30 mouse cellular contexts compared by ENCODE assay signal in the genomic region with DNA sequence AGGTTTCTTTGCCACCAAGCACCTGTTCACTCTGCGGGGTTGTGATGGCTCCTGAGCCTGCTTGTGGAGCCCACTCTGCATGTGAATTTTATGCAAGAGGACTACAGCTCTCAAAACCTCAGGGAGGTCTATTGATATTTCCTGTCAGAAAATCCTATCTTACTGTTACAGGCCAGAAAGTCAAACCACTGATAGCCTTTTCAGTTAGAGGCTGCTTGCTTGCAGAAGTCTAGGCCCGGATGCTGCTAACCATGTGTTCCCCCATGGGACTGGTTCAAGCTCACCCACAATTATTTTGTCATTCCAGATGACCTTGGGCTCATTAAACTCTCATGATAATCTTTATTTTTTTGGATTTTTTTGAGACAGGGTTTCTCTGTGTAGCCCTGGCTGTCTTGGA. TPM values are rescaled to one million over a fixed set of nuclear protein-coding genes. Genes with fewer than 3 reads are reported as not detected.
"Had no signal": no experiment of that assay in that cellular context is flagged by ENCODE, and none has a peak within 500 bp of the region (broad histone marks: within the 10 kb centered on the region; RNA-seq: fewer than 3 reads in every experiment).

No protein-coding gene starts in this region.

- H3K27me3 ChIP-seq: limb, embryonic 13.5 days; liver, embryonic 12.5 days; liver, embryonic 15.5 days; lung, embryonic 15.5 days; midbrain, embryonic 12.5 days; midbrain, embryonic 15.5 days; neural tube, embryonic 12.5 days; neural tube, embryonic 15.5 days had no signal

- H3K4me1 ChIP-seq: limb, embryonic 13.5 days; liver, embryonic 15.5 days; midbrain, embryonic 12.5 days; neural tube, embryonic 12.5 days; neural tube, embryonic 15.5 days had no signal

- H3K27ac ChIP-seq: kidney, postnatal 0 days; layer of hippocampus, adult 2 months; limb, embryonic 10.5 days; limb, embryonic 13.5 days; liver, embryonic 12.5 days; liver, embryonic 15.5 days; lung, embryonic 15.5 days; midbrain, embryonic 12.5 days; midbrain, embryonic 15.5 days; neural tube, embryonic 12.5 days; neural tube, embryonic 15.5 days; stomach, postnatal 0 days had no signal

- H3K4me3 ChIP-seq: layer of hippocampus, adult 2 months; limb, embryonic 10.5 days; limb, embryonic 13.5 days; liver, embryonic 12.5 days; liver, embryonic 15.5 days; lung, embryonic 15.5 days; midbrain, embryonic 12.5 days; midbrain, embryonic 15.5 days; neural tube, embryonic 12.5 days; neural tube, embryonic 15.5 days had no signal

- H3K36me3 ChIP-seq: limb, embryonic 10.5 days; limb, embryonic 13.5 days; liver, embryonic 12.5 days; liver, embryonic 15.5 days; lung, embryonic 15.5 days; midbrain, embryonic 12.5 days; midbrain, embryonic 15.5 days; neural tube, embryonic 12.5 days; neural tube, embryonic 15.5 days had no signal

- H3K9ac ChIP-seq: limb, embryonic 13.5 days; liver, embryonic 12.5 days; liver, embryonic 15.5 days; lung, embryonic 15.5 days; midbrain, embryonic 12.5 days; midbrain, embryonic 15.5 days; neural tube, embryonic 12.5 days; neural tube, embryonic 15.5 days had no signal

- H3K9me3 ChIP-seq: limb, embryonic 10.5 days; limb, embryonic 13.5 days; liver, embryonic 12.5 days; liver, embryonic 15.5 days; lung, embryonic 15.5 days; midbrain, embryonic 12.5 days; midbrain, embryonic 15.5 days; neural tube, embryonic 15.5 days had no signal

- DNase-seq: kidney, adult 2 months; kidney, postnatal 25 days; layer of hippocampus, adult 9-11 months; liver; lung, adult 18-20 months; lung, postnatal 10 days; lung, postnatal 36 days; right cerebral cortex, adult 18-20 months; right cerebral cortex, postnatal 14 days; right cerebral cortex, postnatal 4 days; spleen, adult 18-20 months; thymus, adult 2 months; thymus, postnatal 25 days had no signal

- ATAC-seq: liver, embryonic 12.5 days; midbrain, embryonic 15.5 days had no signal

RNA-seq across cellular contexts. Expression of a gene that starts 34.5 kb away (rescaled TPM):
- total RNA-seq: layer of hippocampus, adult 2 months; layer of hippocampus, postnatal 25 days; left cerebral cortex, adult 18-20 months; left cerebral cortex, postnatal 25 days had no signal
- polyA plus RNA-seq: kidney, embryonic 14.5 days; kidney, postnatal 0 days; limb, embryonic 10.5 days; limb, embryonic 13.5 days; liver, embryonic 12.5 days; liver, embryonic 15.5 days; lung, embryonic 15.5 days; midbrain, embryonic 12.5 days; midbrain, embryonic 15.5 days; neural tube, embryonic 12.5 days; neural tube, embryonic 15.5 days; stomach, embryonic 14.5 days had no signal

RNA-seq across cellular contexts. Expression of a gene that starts 39.1 kb away (rescaled TPM):
- polyA plus RNA-seq: midbrain, embryonic 12.5 days had no signal
